Mouse (Mus musculus) ES-E14 (cell line): Measurements from ENCODE around the gene Ptprh.

ENCODE experiments used
- CHD2 ChIP-seq: IDR thresholded peaks from 2 replicates; pipeline ENCODE4 v1.6.1; 2014; ENCODE audit warnings: mild to moderate bottlenecking, low read depth, low read length, inconsistent platforms
- HCFC1 ChIP-seq: IDR thresholded peaks from 2 replicates; pipeline ENCODE4 v1.6.1; 2012; ENCODE audit warnings: low read length, inconsistent platforms, borderline replicate concordance; ENCODE audit not compliant: insufficient read depth
- MAFK ChIP-seq: IDR thresholded peaks from 2 replicates; pipeline ENCODE4 v1.6.1; 2014; ENCODE audit warnings: mild to moderate bottlenecking, low read depth, low read length, inconsistent platforms; ENCODE audit not compliant: insufficient read depth
- ZNF384 ChIP-seq: IDR thresholded peaks from 2 replicates; pipeline ENCODE4 v1.6.1; 2012; ENCODE audit warnings: low read depth, low read length, inconsistent platforms

- TF ChIP-seq MAFK (no peak), CHD2 (no peak), HCFC1 (no peak), ZNF384 (no peak)
Measured at GRCm38 (mm10) chr7:4646806-4647205, 43.0 kb upstream of the Ptprh start.
